Mouse (Mus musculus): ENCODE measurements around the gene Ptpro.

The Ptpro gene

DNA sequence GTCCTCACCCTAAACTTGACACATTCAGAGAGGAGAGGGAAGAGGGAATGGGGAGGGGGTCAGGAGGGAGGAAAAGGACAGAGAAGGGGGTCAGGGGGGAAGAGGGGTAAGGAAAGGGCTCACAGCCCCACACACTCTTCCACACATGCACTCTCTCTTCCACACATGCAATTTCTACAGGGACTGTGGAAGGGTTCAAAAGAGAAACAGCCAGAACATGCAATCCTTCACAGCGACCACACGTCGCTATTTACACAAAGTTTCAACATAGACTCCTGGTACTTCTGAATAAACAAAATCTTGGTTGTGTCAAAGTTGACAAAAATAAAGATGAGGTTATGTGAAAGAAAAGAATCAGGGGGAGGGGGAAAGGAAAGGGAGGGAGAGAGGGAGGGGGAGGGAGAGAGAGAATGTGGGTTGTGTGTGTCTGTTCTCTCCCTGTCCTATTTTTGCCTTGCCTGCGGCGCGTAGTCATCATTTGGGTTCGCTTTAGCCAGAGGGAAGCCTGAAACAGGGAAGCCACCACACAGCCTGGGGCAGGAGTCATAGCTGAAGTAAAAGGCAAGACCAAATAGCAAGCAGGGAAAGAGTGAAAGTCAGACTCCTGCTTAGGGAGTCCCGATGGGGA lies 245.2 kb downstream of the Ptpro start:
- DNase-seq (ENCODE audit: low spot score in 2 of 2): no peak

DNA sequence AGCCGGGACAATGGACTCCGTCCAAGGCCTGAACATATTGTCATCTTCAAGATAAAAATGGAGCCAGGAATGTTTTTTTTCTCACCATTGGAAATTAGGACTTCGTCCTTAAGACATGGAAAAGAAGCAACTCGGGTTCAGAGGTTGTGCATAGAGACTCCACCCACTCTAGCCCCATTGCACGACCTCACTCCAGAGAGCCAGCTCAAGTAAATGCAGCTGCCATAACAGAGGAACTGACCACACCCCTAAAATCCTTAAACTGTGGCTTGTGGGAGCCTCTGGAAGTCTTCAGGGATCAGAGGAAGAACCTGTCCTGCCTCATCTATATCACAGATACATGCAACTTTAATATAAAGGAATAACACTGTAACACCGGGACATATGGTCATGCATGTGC lies 246.7 kb downstream of the Ptpro start:
- no peak for DNase-seq (ENCODE audit: low spot score in 2 of 2)

DNA sequence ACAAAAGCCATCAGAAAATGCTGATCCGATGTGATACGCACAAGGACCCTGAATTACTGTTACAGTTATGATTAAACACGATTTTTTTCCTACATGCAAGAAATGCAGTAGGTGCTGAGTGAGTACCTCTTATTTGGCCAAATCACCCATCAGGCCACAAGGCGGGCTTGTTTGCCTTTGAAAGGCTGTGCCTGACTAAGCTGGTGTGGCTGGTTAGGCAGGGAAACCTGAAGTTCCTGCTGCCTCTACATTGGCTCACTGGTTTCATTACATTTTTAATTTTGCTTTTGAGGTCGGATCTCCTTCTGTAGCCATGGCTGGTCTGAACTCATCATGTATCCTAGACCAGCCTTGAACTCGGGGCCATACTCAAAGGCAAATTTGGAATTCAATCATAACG lies 250.9 kb downstream of the Ptpro start:
- no peak for DNase-seq (ENCODE audit: low spot score in 2 of 2)

DNA sequence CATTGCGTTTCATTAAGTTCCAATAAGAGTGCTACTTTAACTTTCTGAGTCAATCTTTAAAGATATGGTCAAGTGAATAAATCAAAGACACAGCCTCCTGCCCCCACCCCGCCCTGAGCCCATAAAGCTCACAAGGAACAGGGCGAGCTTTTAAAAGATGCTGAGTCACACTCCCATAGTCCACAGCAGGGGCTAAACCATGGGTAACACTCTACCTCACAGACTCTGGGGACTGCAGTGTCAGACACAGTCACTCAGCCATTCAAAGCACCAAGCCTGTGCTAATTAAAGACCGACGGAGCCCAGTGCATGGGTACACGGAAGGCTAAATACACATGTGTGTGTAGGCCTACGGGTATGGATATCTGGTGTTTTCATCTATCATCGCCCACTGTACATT lies 251.3 kb downstream of the Ptpro start:
- no peak for DNase-seq (ENCODE audit: low spot score in 2 of 2)

DNA sequence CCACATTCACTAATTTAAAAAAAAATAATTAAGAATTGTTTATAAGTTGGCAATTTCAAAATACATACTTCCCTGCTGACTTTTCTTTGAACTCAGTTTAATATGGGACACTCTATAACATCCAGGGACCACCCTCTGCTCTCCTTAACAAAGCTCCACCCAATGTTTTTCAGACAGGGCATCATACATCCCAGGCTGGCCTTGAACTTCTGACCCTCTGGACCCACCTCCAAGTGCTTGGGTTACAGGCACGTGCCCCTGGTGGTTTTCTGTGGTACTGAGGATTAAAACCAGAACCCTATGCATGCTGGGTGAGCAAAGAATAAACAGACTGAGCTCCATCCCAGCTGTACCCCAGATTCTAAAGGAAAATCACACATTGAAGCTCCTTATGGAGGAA lies 251.9 kb downstream of the Ptpro start:
- no peak for DNase-seq (ENCODE audit: low spot score in 2 of 2)

DNA sequence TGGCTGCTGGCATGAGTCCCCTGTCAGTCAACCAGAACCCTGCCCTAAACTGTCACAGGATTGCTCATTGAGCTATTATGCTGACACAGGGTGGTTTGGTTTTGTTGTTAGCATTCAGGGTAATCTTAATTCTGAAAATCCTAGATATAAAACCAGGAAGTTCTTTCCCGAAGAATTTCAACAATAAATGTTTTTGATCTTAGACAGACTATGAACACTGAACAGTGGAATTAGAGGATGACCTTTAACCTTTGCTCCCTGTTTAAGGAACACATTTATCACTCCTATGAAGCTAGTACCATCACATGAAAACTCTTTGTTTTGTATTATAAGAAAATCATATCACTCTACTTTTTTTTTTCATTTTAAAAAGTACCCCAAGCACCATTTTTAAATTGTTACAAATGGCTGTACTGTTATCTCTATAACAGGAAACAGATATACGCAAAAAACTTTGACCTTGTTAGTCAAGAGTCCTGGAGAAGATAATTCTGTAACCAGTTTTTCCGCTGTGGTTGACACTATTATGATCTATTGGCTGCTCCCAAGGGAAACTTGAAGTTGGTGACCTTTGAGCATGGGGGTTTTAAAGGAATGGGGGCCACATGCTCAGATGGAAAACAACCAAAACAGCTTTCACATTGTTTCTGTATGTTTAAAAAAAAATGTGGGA lies 253.6 kb downstream of the Ptpro start:
- no peak for DNase-seq (ENCODE audit: low spot score in 2 of 2)

DNA sequence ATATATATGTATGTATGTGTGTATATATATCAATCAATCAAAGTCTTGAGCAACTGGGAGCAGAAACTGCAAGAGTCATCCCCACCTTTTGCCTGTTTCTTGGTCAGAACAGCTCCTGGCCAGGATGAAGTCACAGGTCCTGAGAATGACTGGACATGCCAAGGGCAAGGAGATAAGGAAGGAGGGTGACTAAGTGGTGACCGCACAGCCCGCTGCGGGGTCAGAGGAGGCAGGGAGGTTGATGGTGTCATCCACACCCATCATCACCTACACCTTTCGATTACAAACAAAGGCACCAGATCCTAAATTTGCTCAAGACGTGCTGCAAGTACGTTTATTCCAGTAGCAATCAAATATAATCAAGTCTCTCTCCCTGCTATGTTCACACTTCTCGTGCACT lies 254.4 kb downstream of the Ptpro start:
- no peak for DNase-seq (ENCODE audit: low spot score in 2 of 2)

DNA sequence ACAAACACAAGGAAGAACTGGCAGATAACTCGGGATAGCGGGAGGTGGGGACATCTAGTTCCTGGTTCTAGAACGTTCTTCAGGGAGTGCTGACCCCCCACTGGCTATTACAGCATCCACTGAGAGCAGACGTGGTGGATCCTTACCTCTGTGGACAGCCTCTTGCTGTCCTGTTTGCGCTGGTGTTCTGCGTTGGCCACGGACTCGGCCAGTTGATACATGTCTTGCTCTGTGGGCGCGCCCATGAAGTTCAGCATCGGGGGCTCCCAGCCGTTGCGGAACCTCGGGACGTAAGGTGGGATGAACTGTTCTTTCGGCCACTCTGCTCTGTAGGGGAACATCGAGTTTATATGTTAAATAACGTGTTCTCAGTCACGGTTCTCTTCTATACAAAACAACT lies 256.8 kb downstream of the Ptpro start:
- DNase-seq (ENCODE audit: low spot score in 2 of 2): no peak

DNA sequence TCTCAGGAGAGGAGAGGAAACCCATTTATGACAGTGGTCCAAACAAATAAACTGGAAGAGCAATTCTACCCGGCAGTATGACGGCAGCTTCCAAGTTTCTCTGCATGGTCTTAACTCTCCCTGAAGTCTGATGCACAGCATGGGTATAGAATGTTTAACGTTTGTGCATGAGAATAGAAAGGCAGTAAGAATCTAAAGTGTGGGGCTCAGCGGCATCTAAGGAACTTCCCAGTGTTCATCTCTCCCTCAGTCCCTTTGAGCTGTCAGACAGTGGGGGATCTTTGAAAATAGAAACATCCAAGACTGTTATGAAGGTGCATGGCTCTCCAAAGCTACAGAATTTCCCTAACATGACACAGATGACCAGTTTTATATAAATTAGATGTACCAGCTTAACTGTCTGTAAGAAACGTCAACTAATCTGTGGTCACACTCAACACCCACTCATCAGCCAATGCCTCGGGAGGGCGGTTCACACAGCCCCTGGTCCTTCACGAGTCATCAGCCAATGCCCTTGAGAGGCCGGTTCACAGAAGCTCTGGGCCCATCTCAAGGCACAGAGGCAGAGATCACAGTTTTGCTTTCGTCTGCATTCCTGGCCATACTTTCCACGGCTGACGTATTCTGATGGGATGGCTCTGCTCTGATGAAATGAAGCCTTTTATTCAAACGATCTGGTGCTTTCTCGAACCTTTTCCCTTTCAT lies 257.4 kb downstream of the Ptpro start:
- no peak for DNase-seq (ENCODE audit: low spot score in 2 of 2)

DNA sequence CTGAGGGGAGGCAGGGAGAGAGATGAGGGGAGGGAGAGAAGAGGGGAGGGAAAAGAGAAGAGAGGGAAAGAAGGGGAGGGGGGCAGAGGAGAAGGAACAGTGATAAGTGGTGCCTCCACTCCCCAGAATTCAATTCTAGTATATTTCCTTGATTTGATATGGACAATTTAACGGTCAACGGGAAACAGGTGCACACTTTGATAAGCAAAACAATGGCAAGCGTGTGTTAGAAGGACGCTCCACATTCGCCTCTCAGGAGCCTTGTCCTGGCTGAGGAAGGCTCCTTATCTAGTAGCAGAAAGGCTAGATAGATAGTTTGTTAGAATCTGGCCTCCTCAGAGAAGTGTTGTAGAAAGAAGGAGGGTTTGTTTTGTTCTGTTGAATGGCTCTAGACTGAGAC lies 260.6 kb downstream of the Ptpro start:
- no peak for DNase-seq (ENCODE audit: low spot score in 2 of 2)

Data from frontal cortex, postnatal 25 days (tissue).